Mouse (Mus musculus): ENCODE results near the gene Dgat2. TPM values are rescaled to one million over a fixed set of nuclear protein-coding genes. Genes with fewer than 3 reads are reported as not detected.

Dgat2 gene
- polyA plus RNA-seq, 1 experiment from 2014 or later = 22.3 TPM

GRCm38 (mm10) chr7:99180162-99180561 lies 2.4 kb downstream of the Dgat2 start:
- no peaks in the 10 kb centered on the region for H3K9me3 ChIP-seq (ENCODE audit: control insufficient read depth, low read length)
- H3K4me3 ChIP-seq (ENCODE audit: control insufficient read depth in 1 of 2, insufficient read depth in 1 of 2, low read depth in 1 of 2, low read length in 2 of 2) = no peak overlapping the region
- no peaks in the 10 kb centered on the region for H3K36me3 ChIP-seq (ENCODE audit: control insufficient read depth, insufficient read depth, low read length)
- H3K9ac ChIP-seq (ENCODE audit: low read length) = no peak overlapping the region
- 68% methylated on average over 1 of the region's 1 CpGs for WGBS
- H3K27me3 ChIP-seq (ENCODE audit: control insufficient read depth, insufficient read depth, low read length) = peaks cover 6% of the 10 kb centered on the region; the same call in 1 of the 2 replicates
- H3K27ac ChIP-seq (replicated peaks in 1 of 2; ENCODE audit: control insufficient read depth in 1 of 2, insufficient read depth in 1 of 2, low read depth in 2 of 2, low read length in 2 of 2) = no peak overlapping the region
- no peak for ATAC-seq (ENCODE audit: insufficient number of reproducible peaks, insufficient read depth, low FRiP score, low read depth)
- H3K4me2 ChIP-seq (ENCODE audit: low read length) = no peak overlapping the region
- H3K4me1 ChIP-seq (ENCODE audit: control insufficient read depth in 2 of 2, insufficient read depth in 2 of 2, low read length in 2 of 2) = peaks cover 3 to 5% of the 10 kb centered on the region in 2 experiments; a peak in 2 of 4 replicates

GRCm38 (mm10) chr7:99179271-99179670 lies 3.2 kb downstream of the Dgat2 start:
- Histone ChIP-seq H3K27me3 (ENCODE audit: control insufficient read depth, insufficient read depth, low read length) (peaks cover 6% of the 10 kb centered on the region; the same call in 1 of the 2 replicates), H3K4me1 (ENCODE audit: control insufficient read depth in 2 of 2, insufficient read depth in 2 of 2, low read length in 2 of 2) (peaks cover 3 to 5% of the 10 kb centered on the region in 2 experiments; a peak in 2 of 4 replicates), H3K36me3 (ENCODE audit: control insufficient read depth, insufficient read depth, low read length) (no peaks in the 10 kb centered on the region), H3K9ac (ENCODE audit: low read length) (no peak overlapping the region), H3K27ac (replicated peaks in 1 of 2; ENCODE audit: control insufficient read depth in 1 of 2, insufficient read depth in 1 of 2, low read depth in 2 of 2, low read length in 2 of 2) (no peak overlapping the region), H3K9me3 (ENCODE audit: control insufficient read depth, low read length) (no peaks in the 10 kb centered on the region), H3K4me2 (ENCODE audit: low read length) (no peak overlapping the region), H3K4me3 (ENCODE audit: control insufficient read depth in 1 of 2, insufficient read depth in 1 of 2, low read depth in 1 of 2, low read length in 2 of 2) (no peak overlapping the region)
- no peak for ATAC-seq (ENCODE audit: insufficient number of reproducible peaks, insufficient read depth, low FRiP score, low read depth)
- 86% methylated on average over 9 of the region's 9 CpGs for WGBS

- H3K36me3 ChIP-seq (ENCODE audit: control insufficient read depth, insufficient read depth, low read length) = no peaks in the 10 kb centered on the region
- H3K9ac ChIP-seq (ENCODE audit: low read length) = no peak overlapping the region
- H3K4me3 ChIP-seq (ENCODE audit: control insufficient read depth in 1 of 2, insufficient read depth in 1 of 2, low read depth in 1 of 2, low read length in 2 of 2) = no peak overlapping the region
- peaks cover 6 to 7% of the 10 kb centered on the region in 2 experiments for H3K4me1 ChIP-seq (ENCODE audit: control insufficient read depth in 2 of 2, insufficient read depth in 2 of 2, low read length in 2 of 2)
- no peak for ATAC-seq (ENCODE audit: insufficient number of reproducible peaks, insufficient read depth, low FRiP score, low read depth)
- no peaks in the 10 kb centered on the region for H3K9me3 ChIP-seq (ENCODE audit: control insufficient read depth, low read length)
- no peak overlapping the region for H3K27ac ChIP-seq (replicated peaks in 1 of 2; ENCODE audit: control insufficient read depth in 1 of 2, insufficient read depth in 1 of 2, low read depth in 2 of 2, low read length in 2 of 2)
- no peak overlapping the region for H3K4me2 ChIP-seq (ENCODE audit: low read length)
- H3K27me3 ChIP-seq (ENCODE audit: control insufficient read depth, insufficient read depth, low read length) = peaks cover 6% of the 10 kb centered on the region; the same call in 1 of the 2 replicates
- 88% methylated on average over 5 of the region's 5 CpGs for WGBS
Measured at GRCm38 (mm10) chr7:99177386-99177785, 5.1 kb downstream of the Dgat2 start.

GRCm38 (mm10) chr7:99175666-99176065 lies 6.9 kb downstream of the Dgat2 start:
- Histone ChIP-seq H3K36me3 (ENCODE audit: control insufficient read depth, insufficient read depth, low read length) (no peaks in the 10 kb centered on the region), H3K4me2 (ENCODE audit: low read length) (no peak overlapping the region), H3K4me1 (ENCODE audit: control insufficient read depth in 2 of 2, insufficient read depth in 2 of 2, low read length in 2 of 2) (peaks cover 6 to 7% of the 10 kb centered on the region in 2 experiments), H3K4me3 (ENCODE audit: control insufficient read depth in 1 of 2, insufficient read depth in 1 of 2, low read depth in 1 of 2, low read length in 2 of 2) (no peak overlapping the region), H3K9me3 (ENCODE audit: control insufficient read depth, low read length) (no peaks in the 10 kb centered on the region), H3K9ac (ENCODE audit: low read length) (no peak overlapping the region), H3K27ac (replicated peaks in 1 of 2; ENCODE audit: control insufficient read depth in 1 of 2, insufficient read depth in 1 of 2, low read depth in 2 of 2, low read length in 2 of 2) (no peak overlapping the region), H3K27me3 (ENCODE audit: control insufficient read depth, insufficient read depth, low read length) (no peaks in the 10 kb centered on the region)
- WGBS = 88% methylated on average over 9 of the region's 9 CpGs
- no peak for ATAC-seq (ENCODE audit: insufficient number of reproducible peaks, insufficient read depth, low FRiP score, low read depth)

GRCm38 (mm10) chr7:99175118-99175517 lies 7.4 kb downstream of the Dgat2 start:
- H3K9ac ChIP-seq (ENCODE audit: low read length) = no peak overlapping the region
- no peak overlapping the region for H3K4me3 ChIP-seq (ENCODE audit: control insufficient read depth in 1 of 2, insufficient read depth in 1 of 2, low read depth in 1 of 2, low read length in 2 of 2)
- ATAC-seq (ENCODE audit: insufficient number of reproducible peaks, insufficient read depth, low FRiP score, low read depth) = no peak
- no peak overlapping the region for H3K27ac ChIP-seq (replicated peaks in 1 of 2; ENCODE audit: control insufficient read depth in 1 of 2, insufficient read depth in 1 of 2, low read depth in 2 of 2, low read length in 2 of 2)
- 80% methylated on average over 11 of the region's 11 CpGs for WGBS
- peaks cover 6 to 7% of the 10 kb centered on the region in 2 experiments for H3K4me1 ChIP-seq (ENCODE audit: control insufficient read depth in 2 of 2, insufficient read depth in 2 of 2, low read length in 2 of 2)
- H3K9me3 ChIP-seq (ENCODE audit: control insufficient read depth, low read length) = no peaks in the 10 kb centered on the region
- H3K36me3 ChIP-seq (ENCODE audit: control insufficient read depth, insufficient read depth, low read length) = no peaks in the 10 kb centered on the region
- H3K27me3 ChIP-seq (ENCODE audit: control insufficient read depth, insufficient read depth, low read length) = no peaks in the 10 kb centered on the region
- H3K4me2 ChIP-seq (ENCODE audit: low read length) = no peak overlapping the region

GRCm38 (mm10) chr7:99174006-99174405 lies 8.5 kb downstream of the Dgat2 start:
- no peaks in the 10 kb centered on the region for H3K36me3 ChIP-seq (ENCODE audit: control insufficient read depth, insufficient read depth, low read length)
- no peak for ATAC-seq (ENCODE audit: insufficient number of reproducible peaks, insufficient read depth, low FRiP score, low read depth)
- H3K9me3 ChIP-seq (ENCODE audit: control insufficient read depth, low read length) = no peaks in the 10 kb centered on the region
- H3K9ac ChIP-seq (ENCODE audit: low read length) = no peak overlapping the region
- WGBS = 76% methylated on average over 4 of the region's 4 CpGs
- no peaks in the 10 kb centered on the region for H3K27me3 ChIP-seq (ENCODE audit: control insufficient read depth, insufficient read depth, low read length)
- H3K4me2 ChIP-seq (ENCODE audit: low read length) = no peak overlapping the region
- peaks cover 6 to 7% of the 10 kb centered on the region in 2 experiments for H3K4me1 ChIP-seq (ENCODE audit: control insufficient read depth in 2 of 2, insufficient read depth in 2 of 2, low read length in 2 of 2)
- no peak overlapping the region for H3K4me3 ChIP-seq (ENCODE audit: control insufficient read depth in 1 of 2, insufficient read depth in 1 of 2, low read depth in 1 of 2, low read length in 2 of 2)
- no peak overlapping the region for H3K27ac ChIP-seq (replicated peaks in 1 of 2; ENCODE audit: control insufficient read depth in 1 of 2, insufficient read depth in 1 of 2, low read depth in 2 of 2, low read length in 2 of 2)

GRCm38 (mm10) chr7:99172898-99173297 lies 9.6 kb downstream of the Dgat2 start:
- 53% methylated on average over 6 of the region's 6 CpGs for WGBS
- H3K27ac ChIP-seq (replicated peaks in 1 of 2; ENCODE audit: control insufficient read depth in 1 of 2, insufficient read depth in 1 of 2, low read depth in 2 of 2, low read length in 2 of 2) = no peak overlapping the region
- H3K27me3 ChIP-seq (ENCODE audit: control insufficient read depth, insufficient read depth, low read length) = no peaks in the 10 kb centered on the region
- H3K36me3 ChIP-seq (ENCODE audit: control insufficient read depth, insufficient read depth, low read length) = no peaks in the 10 kb centered on the region
- H3K4me2 ChIP-seq (ENCODE audit: low read length) = no peak overlapping the region
- 0 out of 2 replicates have a peak, but pooled peaks have one; percentile 18 for ATAC-seq (ENCODE audit: insufficient number of reproducible peaks, insufficient read depth, low FRiP score, low read depth)
- no peak overlapping the region for H3K9ac ChIP-seq (ENCODE audit: low read length)
- H3K9me3 ChIP-seq (ENCODE audit: control insufficient read depth, low read length) = no peaks in the 10 kb centered on the region
- no peak overlapping the region for H3K4me3 ChIP-seq (ENCODE audit: control insufficient read depth in 1 of 2, insufficient read depth in 1 of 2, low read depth in 1 of 2, low read length in 2 of 2)
- peaks cover 6 to 7% of the 10 kb centered on the region in 2 experiments for H3K4me1 ChIP-seq (ENCODE audit: control insufficient read depth in 2 of 2, insufficient read depth in 2 of 2, low read length in 2 of 2)
